Mouse (Mus musculus): ENCODE data around the gene Arhgap11a. TPM values are rescaled to one million over a fixed set of nuclear protein-coding genes. Genes with fewer than 3 reads are reported as not detected.

The Arhgap11a gene
- total and polyA plus RNA-seq, 3 experiments = 22.4 to 74.0 (median 22.5) TPM

DNA sequence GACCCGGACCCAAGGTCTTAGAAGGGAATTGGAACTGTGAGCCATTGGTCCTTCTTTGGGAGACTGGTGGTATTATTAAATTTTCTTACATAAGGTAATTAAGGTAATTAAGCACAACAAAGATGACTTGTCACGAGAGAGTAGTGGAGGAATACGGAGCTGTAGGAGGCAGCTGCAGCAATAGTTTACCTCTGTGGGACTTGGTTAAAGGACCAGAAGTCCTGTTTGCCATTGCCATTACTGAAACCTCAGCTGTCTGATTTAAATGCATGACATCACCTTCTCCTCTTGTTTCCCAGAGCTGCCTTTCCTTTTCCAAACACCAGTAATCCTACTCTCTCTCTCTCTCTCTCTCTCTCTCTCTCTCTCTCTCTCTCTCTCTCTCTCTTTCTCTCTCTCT lies 680 bp upstream of the Arhgap11a start:
- in situ Hi-C loops (cut with MboI; ENCODE audit: low pct_ligation_motif_present, low pct_unique_long_range_greater_than_20kb, low sequenced_read_pairs) = no loop called here
- peak overlapping the region; percentile 49; the same call in 1 of the 2 replicates for H3K9ac ChIP-seq (ENCODE audit: insufficient read depth, low read depth)
- dilution Hi-C loops (cut with MboI; ENCODE audit: extremely low pct_ligation_motif_present, extremely low pct_unique_long_range_greater_than_20kb, low sequenced_read_pairs) = no loop called here
- peaks cover 40% of the 10 kb centered on the region for H3K79me2 ChIP-seq (replicated peaks; ENCODE audit: control insufficient read depth, extremely low read depth, insufficient read depth, poor library complexity, severe bottlenecking)
- TF ChIP-seq MXI1 (IDR thresholded peaks at IDR 0.05; ENCODE audit: low read depth, low read length) (no peak), TBP (conservative IDR thresholded peaks at IDR 0.05; ENCODE audit: low read depth, low read length) (0 out of 2 replicates have a peak, but pooled peaks have one; percentile 5), SMC3 (IDR thresholded peaks at IDR 0.05; ENCODE audit: low read depth, low read length) (no peak), EP300 (IDR thresholded peaks at IDR 0.05; ENCODE audit: low read length) (0 out of 2 replicates have a peak, but pooled peaks have one; percentile 32), JUND (conservative IDR thresholded peaks at IDR 0.05; ENCODE audit: low read depth, low read length) (no peak), MYC (IDR thresholded peaks at IDR 0.05; ENCODE audit: low read depth, low read length) (peak; percentile 11), HCFC1 (IDR thresholded peaks at IDR 0.05; ENCODE audit: low read depth, low read length) (no peak), MAFK (IDR thresholded peaks at IDR 0.05; ENCODE audit: insufficient replicate concordance, low read length) (0 out of 2 replicates have a peak, but pooled peaks have one; percentile 20), ETS1 (conservative IDR thresholded peaks at IDR 0.05; ENCODE audit: low read depth, low read length) (0 out of 2 replicates have a peak, but pooled peaks have one; percentile 3), IRF4 (IDR thresholded peaks at IDR 0.05; ENCODE audit: low read depth, low read length) (0 out of 2 replicates have a peak, but pooled peaks have one; percentile 1)
- DNase-seq (ENCODE audit: extremely low read depth) = no peak
- H3K9me3 ChIP-seq (replicated peaks; ENCODE audit: low read length) = no peaks in the 10 kb centered on the region
- H3K27me3 ChIP-seq (replicated peaks) = no peaks in the 10 kb centered on the region
- H3K4me1 ChIP-seq (ENCODE audit: control insufficient read depth in 1 of 2, insufficient read depth in 2 of 2) = peaks cover 3 to 35% of the 10 kb centered on the region in 2 experiments; a peak in 2 of 4 replicates
- H3K4me3 ChIP-seq (replicated peaks in 1 of 3; ENCODE audit: low read depth in 2 of 3, low read length in 2 of 3, poor library complexity in 1 of 3) = peak overlapping the region; percentile 29 to 88 (median 84)
- peaks cover 8 to 24% of the 10 kb centered on the region in 2 experiments for H3K36me3 ChIP-seq (replicated peaks in 1 of 2; ENCODE audit: control insufficient read depth in 1 of 2, insufficient read depth in 1 of 2, low read length in 1 of 2)
- no peak overlapping the region for H3K27ac ChIP-seq (ENCODE audit: insufficient read depth, low read depth)
- H3K4me2 ChIP-seq (ENCODE audit: insufficient read depth, low read depth, poor library complexity, severe bottlenecking) = peak overlapping the region; percentile 47; the same call in 1 of the 2 replicates

DNA sequence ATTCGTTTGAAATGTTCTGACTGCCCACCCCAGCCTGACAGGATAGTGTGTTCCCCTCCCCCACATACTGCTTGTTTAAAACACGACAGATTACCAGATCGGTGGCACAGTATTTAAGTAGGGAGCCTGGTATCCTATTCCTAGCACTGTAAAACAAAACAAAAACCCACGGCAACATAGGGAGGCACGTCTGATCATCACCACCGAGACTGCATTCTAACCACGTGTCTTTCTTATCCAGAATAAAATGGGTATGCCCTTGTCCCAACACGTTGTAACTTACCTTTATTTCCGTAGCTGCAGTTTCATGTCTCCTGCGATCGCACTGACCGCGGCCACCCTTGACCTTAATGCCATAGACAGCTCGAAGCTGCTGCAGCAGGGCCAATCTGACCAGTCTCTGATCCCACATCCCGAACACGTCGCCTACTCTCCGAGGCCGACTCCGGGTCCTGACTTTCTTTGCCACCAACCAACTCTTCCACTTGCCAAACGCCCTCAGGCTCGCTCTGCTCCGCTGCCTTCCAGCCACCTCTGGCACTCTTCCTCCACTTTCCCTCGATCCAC lies 700 bp downstream of the Arhgap11a start:
- Histone ChIP-seq H3K27me3 (replicated peaks) (no peaks in the 10 kb centered on the region), H3K79me2 (replicated peaks; ENCODE audit: control insufficient read depth, extremely low read depth, insufficient read depth, poor library complexity, severe bottlenecking) (peaks cover 50% of the 10 kb centered on the region), H3K9ac (ENCODE audit: insufficient read depth, low read depth) (peak overlapping the region; percentile 87), H3K36me3 (replicated peaks in 1 of 2; ENCODE audit: control insufficient read depth in 1 of 2, insufficient read depth in 1 of 2, low read length in 1 of 2) (peaks cover 18 to 36% of the 10 kb centered on the region in 2 experiments), H3K4me3 (replicated peaks in 1 of 3; ENCODE audit: low read depth in 2 of 3, low read length in 2 of 3, poor library complexity in 1 of 3) (peak overlapping the region; percentile 84 to 94 (median 88)), H3K9me3 (replicated peaks; ENCODE audit: low read length) (no peaks in the 10 kb centered on the region), H3K4me2 (ENCODE audit: insufficient read depth, low read depth, poor library complexity, severe bottlenecking) (peak overlapping the region; percentile 87), H3K27ac (ENCODE audit: insufficient read depth, low read depth) (peak overlapping the region; percentile 80), H3K4me1 (ENCODE audit: control insufficient read depth in 1 of 2, insufficient read depth in 2 of 2) (peaks cover 3 to 44% of the 10 kb centered on the region in 2 experiments; a peak in 2 of 4 replicates)
- no peak for DNase-seq (ENCODE audit: extremely low read depth)
- dilution Hi-C loops (cut with MboI; ENCODE audit: extremely low pct_ligation_motif_present, extremely low pct_unique_long_range_greater_than_20kb, low sequenced_read_pairs) (no loop called here), in situ Hi-C loops (cut with MboI; ENCODE audit: low pct_ligation_motif_present, low pct_unique_long_range_greater_than_20kb, low sequenced_read_pairs) (no loop called here)
- peak; percentile 84; the same call in 1 of the 2 replicates for TF ChIP-seq MXI1 (IDR thresholded peaks at IDR 0.05; ENCODE audit: low read depth, low read length)
- peak; percentile 82 for TF ChIP-seq MYC (IDR thresholded peaks at IDR 0.05; ENCODE audit: low read depth, low read length)
- peak; percentile 71 for TF ChIP-seq MAX (IDR thresholded peaks at IDR 0.05; ENCODE audit: low read length)
- TF ChIP-seq NRF1 (IDR thresholded peaks at IDR 0.05; ENCODE audit: low read depth, low read length) = no peak
- peak; percentile 45; the same call in 1 of the 2 replicates for TF ChIP-seq CHD2 (IDR thresholded peaks at IDR 0.05; ENCODE audit: low read length)
